Mouse (Mus musculus): ENCODE data around the gene Irf3.

Gene Irf3

DNA sequence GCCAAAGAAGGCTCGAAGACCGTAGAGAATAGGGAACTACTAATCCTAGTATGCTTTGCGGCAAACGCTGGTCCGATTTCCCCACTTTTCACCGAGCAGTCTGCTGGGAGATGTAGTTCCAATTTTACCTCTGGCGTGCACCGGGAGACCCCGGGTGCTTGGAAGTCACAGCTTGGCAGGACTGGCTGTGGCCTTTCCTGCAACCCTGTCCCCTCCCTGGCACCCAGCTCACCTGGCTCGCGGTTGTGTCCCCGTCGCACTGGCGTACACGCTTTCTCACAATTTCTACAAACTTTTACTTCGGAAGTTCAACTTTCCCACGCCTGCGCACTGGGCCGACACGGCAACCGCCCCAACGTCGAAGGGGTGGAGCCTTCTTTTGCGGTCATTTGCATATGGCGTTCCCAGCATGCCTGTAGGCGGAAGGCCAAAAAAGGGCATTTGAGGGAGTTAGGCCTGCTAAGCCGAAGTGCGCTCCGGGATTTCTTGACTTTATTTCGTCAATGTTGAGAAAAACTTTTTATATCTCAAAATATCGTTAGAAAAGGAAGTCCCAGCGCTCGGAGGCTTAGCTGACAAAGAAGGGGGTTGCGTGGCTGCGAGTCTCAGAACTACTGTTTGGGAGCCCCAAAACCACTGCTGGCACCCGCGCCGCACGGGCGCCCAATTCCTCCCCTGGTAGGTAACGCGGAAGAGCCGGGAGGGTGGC is at the start of gene Irf3:
TSS of gene Irf3 (plus strand) at position 418 of the 709 bp plus-strand sequence.
- peak; percentile 96 for DNase-seq

DNA sequence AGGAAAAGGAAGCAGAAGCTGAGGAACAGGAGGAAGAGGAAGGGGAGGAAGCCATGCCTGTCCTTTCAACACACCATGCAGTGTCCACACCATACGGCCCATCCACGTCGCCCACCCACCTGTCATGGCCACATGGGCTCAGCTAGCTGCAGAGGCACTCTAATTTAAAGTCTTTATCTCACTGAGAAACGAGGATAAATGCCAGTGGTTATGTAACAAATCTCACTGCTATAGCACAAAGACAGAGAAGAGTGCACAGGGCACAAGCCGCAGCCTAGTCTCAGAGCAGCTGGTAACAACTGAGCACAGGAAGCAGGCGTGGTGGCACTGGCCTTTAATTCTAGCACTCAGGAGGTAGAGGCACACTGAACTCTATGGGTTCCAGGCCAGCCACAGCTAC is 47.5 kb upstream of the Irf3 start:
- DNase-seq = no peak

DNA sequence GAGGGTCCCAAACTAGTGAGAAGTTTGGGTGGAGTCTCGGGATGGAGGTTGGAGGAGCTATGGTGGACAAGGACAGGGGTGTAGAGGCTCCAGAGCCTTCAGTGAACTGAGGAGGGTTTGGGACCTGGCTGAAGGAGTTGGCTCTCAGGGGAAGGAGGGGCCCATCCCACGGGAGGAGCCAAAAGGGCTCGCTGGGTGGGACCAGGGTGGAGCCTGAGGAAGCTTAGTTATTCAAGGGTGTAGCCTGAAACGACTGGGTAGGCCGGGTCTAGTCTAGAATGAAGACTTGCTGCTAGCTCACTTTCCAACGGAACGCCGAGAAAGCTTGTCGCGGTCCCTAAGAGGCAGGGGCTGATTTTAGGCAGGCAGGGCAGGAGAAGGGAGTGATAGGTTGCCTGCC is 45.5 kb upstream of the Irf3 start:
- no peak for DNase-seq

DNA sequence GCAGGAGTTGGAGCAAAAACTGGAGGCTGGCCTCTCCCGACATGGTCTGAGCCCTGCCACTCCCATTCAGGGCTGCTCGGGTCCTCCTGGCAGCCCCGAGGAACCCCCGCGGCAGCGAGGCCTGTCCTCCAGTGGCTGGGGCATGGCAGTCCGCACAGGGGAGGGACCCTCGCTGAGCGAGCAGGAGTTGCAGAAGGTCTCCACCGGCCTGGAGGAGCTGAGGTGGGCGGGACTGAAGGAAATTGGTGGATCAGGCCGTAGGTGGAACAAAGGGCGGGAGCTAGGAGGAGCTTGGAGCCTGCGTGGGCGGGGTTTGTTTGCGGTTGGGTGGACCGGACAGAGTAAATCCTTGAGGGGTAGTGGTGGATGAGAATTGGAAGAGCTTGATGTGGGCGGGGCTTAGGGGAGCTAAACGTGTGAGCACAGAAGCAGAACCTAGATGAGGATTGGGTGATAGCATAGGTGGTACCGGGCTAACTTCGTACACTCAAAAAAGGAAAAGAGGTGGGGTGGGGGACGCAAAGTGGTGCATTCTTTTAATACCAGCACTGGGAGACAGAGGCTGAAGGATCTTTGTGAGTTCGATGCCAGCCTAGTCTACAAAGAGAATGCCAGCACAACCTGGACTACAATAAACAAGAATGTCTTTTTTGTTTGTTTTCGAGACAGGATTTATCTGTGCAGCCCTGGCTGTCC is 44.7 kb upstream of the Irf3 start:
- DNase-seq = peak; percentile 93

DNA sequence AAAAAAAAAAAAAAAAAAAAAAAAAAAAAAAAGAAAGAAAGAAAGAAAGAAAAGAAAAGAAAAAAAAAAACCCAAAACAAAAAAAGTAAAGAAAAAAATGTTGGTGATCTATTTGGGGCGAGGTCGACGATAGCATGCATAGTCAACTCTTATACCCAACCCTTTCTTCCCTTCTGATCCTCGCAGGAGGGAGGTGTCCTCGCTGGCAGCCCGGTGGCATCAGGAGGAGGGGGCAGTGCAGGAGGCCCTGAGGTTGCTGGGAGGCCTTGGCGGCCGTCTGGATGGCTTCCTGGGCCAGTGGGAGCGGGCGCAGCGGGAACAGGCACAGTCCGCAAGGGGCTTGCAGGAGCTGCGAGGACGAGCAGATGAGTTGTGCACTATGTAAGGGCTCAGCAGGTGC is 43.9 kb upstream of the Irf3 start:
- DNase-seq = no peak

DNA sequence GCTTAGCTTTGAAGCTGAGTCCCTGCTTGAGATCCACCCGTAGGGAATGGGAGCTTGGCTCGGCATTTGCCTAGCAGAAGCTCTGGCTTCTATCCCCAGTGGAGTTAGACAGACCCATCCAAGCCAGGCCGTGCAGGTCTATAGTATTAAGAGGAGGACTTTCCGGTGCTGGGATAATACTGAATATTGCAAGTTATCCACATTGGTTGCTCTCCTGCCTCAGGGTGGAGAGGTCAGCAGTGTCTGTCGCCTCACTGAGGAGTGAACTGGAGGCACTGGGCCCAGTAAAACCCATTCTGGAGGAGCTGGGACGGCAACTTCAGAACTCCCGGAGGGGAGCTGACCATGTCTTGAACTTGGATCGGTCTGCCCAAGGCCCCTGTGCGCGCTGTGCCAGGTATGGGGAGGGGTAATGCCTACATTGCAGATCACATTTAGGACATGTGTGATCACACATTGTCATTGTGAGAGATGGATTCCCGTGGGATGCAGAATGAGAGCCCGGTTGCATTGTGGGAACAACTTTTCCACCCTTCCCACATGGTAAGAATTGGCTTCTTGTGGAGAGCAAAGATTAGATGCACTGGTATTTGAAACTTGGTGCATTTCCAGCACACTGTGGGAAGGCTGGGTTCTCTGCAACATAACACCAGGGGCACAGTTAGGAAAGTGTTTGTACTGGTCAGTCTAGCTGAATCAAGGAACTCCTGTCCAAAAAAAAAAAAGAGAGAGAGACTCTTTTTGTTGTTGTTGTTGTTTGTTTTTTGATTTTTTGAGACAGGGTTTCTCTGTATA is 43.2 kb upstream of the Irf3 start:
- DNase-seq = no peak

DNA sequence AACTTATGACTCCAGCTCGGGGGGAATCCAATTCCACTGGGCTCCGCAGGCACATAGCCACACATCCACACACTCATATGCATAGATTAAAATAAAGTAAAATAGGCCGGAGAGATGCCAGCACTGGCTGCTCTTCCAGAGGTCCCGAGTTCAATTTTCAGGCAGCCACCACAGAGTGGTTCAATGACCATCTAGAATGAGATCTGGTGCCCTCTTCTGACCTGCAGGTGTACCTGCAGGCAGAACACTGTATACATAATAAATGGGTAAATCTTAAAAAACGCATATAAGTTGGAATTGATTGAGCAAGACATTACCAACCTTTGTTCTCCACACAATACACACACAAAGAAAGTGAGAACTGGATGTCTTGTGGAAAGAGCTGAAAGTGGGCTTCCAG is 41.8 kb upstream of the Irf3 start:
- DNase-seq = no peak

DNA sequence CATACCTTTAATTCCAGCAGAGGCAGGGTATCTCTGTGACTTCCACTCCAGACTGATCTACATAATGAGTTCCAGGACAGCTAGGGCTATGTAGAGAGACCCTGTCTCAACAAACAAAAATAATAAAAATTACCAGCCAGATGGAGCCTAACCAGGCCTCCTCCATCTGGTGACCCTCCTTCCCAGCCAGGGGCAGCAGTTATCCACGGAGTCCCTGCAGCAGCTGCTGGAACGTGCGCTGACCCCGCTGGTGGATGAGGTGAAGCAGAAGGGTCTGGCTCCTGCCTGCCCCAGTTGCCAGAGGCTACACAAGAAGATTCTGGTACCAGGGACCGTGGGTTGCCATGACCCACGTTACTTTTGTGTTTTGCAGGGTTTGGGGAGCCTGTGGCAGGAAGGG is 41.2 kb upstream of the Irf3 start:
- no peak for DNase-seq

DNA sequence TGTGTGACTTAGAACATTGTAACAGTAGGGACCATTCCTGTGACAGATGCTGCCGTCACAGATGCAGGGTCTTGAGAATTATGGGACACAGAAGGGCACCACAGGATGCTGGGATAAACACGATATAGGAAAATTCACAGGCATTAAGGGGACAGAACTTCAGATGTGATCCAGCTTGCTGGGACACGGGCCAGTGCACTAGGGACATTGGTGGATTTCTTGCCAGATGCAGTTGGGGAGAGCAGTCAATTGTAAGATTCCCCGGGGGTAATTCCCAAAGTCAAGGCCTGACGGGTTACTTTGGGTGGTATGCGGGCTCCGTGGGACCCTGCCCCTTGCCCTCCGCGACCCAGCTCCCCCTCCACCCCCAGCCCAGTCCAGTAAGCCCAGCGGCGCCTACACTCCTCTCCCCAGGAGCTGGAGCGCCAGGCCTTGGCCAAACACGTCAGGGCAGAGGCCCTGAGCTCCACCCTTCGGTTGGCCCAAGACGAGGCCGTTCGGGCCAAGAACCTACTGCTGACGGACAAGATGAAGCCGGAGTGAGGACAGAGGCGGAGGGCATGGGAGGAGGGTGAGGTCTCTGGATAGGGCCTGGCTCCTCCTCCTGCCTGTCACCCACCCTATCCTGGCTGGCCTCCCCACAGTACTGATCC is 40.1 kb upstream of the Irf3 start:
- no peak for DNase-seq

DNA sequence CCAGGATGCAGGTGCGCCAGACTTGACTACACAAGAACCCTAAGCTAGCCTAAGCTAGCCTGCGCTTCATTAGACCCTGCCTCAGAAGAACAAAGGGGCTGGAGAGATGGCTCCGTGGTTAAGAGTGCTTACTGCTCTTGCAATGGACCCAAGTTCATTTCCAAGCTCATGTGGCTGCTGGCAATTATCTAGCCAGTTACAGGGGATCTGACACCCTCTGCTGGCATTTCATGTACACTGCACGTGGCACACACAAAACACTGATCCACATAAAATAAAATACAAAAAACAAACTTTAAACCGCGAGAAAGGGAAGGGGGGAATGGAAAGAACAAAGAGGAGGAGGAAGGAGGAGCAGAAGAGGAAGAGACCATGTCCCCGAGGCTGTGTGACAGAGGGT is 39.2 kb upstream of the Irf3 start:
- DNase-seq = no peak

DNA sequence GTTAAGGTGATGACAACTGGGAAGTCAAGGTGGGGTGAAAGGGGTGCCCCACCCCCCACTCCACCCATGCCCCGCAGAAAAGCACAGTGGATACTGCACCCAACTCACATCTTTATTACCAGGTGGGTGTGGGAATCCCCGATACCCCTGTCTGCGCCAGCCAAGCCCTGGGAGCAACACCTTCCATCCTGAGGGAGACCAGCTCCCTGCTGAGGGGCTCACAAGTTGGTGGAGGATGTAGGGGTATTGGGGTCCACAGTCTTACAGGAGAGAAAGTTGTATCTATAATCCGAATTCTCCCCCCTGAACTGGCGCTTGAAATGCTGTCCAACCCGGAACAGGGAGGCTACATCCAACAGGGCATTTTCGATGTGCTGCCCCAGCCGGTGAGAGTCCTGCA is 38.2 kb upstream of the Irf3 start:
- DNase-seq = no peak

DNA sequence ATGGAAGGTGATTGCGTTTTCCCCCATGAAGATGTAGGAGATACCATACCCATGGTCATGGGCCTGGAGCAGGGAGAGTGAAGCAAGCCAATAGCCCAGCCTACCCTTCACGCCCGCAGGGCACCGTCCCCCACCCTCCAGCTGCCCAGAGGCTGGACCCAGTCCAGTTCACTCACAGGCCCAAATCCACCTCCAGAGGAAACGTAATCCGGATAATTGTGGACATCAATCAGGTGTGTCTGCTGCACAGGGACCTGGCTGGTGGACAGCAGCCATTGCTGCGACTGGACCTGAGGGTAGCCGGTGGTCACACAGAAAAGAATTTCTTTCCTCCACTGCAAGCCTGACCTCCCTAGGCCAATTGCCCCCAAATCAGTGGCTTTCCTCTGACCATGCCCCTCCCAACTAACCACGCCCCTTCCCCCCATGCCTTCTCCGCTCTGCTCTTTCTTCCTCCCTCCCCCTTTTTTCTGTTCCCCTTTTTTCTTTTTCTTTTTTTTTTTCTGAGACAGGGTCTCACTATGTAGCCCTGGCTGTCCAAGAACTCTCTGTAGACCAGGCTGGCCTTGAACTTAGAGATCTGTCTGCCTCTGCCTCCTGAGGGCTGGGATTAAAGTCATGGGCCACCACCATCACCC is 37.5 kb upstream of the Irf3 start:
- no peak for DNase-seq

DNA sequence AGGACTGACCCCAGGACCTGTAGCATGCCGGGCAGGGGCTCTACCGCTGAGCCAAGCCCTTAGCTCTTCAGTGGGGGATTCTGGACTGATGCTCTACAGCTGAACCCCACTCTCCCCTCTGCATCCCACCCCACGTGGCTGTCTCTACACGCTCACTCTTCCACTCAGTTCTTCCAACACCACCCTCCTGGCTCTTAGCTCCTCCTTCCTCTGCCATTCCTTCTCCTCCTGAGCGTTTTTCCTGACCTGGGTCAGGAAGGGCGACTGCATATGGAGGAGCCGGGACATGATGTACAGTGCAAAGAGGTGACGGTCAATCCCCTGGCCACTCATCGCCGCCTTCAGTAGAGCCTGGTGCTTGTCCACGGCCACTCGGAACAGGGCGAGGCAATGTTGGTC is 36.9 kb upstream of the Irf3 start:
- DNase-seq = no peak

DNA sequence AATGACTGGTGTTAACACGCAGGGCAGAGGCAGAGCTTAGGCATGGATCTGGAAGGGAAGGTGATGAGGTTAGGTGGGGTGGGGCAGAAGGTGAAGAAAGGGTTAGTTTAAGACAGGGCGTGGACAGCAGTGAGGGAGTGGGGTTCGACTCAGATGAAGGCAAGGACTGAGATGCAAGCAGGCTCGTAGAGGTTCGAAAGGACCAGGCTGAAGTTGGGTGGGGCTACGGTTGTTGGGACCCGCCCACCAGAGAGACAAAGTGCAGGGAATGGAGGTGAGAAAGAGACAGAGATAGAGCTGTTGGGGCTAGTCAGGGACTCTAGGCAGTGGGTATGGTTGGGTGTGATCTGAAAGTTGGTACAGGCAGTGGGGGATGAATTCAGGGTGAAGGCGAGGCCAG is 35.1 kb upstream of the Irf3 start:
- DNase-seq = no peak

DNA sequence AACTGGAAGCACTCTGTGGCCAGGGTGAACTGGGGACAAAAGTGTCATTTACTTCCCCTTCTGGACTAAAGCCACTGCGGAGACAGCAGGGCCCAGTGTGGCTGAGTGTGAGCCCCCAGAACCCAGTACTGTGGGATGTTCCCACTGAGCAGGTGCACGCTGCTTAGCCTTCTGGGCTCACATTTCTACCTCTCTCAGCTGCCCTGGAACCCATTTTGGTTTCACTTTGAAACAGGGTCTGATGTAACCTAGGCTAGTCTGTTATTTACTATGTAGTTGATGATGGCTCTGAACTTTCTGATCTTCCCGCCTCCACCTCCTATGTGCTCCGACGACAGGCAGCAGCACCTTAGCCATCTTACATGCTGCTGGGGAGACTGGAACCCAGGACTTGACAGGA is 34.6 kb upstream of the Irf3 start:
- DNase-seq = no peak

DNA sequence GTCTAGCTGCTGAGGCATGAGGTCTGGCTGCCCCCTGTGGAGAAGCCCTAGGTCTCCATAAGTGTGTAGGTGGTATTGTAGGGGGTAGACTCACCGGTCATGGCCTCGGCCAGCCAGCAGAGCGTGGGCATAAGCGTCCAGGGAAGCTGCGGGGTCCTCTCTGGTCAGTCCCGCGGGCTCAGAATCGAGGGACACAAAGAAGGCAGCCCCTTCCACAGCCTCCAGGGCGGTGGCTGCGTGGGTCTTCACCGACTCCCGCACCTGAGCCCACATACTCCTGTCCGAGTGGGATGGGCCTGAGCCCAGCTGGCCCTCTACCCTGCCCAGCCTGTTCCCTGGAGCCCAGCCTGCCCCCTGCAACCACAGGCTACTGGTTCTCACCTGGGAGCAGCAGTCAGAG is 32.5 kb upstream of the Irf3 start:
- DNase-seq = no peak

DNA sequence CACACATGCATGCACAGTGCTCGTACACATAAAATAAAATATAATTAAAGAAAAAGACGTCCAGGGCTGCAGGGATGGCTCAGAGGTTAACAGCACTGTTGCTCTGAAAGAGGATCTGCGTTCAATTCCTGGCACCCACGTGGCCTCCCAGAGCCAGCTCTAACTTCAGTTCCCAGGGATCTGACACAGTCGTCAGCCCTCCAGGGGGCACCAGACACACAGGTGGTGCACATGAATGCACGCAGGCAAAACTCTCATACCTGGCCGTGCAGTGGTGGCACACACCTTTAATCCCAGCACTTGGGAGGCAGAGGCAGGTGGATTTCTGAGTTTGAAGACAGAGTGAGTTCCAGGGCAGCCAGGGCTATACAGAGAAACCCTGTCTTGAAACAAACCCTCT is 31.5 kb upstream of the Irf3 start:
- DNase-seq = no peak

DNA sequence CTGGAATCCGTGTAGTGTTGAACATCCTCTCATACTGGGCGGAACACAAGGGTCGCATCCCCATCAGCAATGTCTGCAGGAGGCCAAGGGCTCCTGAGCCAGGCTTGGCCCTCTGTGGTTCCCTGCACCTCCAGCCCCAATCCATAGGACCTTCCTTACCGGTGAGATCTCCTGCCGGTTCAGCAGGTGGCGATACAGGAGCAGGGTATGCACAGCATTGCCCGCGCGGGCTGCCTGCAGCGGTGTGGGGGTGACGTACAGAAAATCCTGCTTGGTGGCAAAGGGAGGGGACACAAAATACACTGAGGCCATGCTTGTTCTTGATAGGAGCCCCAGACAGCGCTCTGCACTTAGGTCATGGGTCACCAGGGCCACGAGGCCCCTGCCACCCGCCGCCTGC is 30.8 kb upstream of the Irf3 start:
- no peak for DNase-seq

DNA sequence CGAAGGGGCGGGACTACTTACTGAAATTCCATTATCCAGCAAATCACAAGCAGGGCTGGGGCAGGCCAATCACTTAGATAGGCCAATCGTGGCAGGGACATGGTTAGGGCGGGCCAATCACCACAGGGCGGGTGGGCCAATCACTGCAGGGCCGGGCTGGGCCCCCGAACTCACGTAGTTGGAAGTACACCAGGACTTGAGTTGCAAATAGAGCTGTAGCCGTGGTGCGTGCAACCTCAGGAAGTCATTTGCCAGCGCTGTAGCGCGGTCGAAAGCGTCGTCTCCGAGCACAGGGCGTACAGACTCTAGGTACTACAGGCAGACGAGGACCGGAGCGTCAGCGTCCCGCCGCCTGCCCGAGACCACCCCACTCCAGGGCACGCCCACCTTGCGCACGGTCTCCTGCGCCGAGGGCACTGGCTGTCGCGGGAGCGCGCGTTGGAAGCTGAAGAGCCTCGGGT is 27.2 kb upstream of the Irf3 start:
- peak; percentile 92 for DNase-seq

DNA sequence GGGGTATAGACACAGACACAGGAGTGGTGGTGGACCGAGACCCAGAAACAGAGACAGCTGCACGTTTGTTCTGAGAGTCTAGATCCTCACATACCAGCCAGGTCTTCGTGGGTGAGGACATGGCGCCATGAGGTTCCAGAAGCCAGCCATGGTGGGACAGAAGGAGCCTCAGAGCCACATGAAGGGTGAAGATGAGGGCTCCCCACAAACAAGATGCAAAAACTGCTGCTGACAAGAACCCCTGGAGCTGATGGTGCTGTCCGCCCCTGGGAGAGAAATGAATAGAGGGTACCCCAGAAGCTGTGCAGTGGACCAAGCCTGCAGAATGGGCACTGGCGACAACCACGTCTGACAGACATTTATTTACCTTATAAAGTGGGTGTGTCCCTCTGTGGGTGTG is 26.3 kb upstream of the Irf3 start:
- no peak for DNase-seq

DNA sequence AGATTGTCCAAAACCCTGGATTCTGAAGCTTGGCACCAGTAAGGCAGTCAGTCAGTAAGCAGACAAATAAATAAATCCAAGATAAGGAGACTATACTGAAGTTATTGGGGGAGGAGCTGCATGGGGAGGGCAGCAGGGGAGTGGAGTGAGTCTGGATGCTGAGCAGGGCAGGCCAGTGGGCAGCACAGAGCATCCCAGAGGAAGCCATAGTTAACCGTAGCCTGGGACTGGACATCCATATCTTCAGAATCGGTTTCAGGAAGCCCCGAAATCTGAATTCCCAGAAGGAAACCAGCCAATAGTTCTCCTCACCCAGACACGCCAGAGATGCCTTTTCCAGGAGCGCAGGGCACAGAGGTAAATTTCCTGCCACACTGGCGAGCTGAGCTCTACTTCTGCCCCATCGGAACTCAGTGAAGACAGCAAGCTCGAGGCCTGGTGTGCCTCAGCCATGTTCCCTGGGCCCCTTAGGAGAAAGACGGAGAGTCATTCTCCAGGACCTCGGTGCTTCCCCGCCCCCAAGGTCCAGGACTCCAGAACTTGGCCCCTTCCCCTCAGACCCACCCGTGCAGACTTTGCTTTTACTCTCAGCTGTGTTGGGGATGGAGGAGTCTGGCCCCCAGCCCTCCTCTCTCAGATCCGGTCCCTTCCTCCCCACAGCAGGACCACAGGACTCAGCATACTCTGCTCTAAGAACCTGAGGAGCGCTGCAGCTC is 23.9 kb upstream of the Irf3 start:
- DNase-seq = no peak

DNA sequence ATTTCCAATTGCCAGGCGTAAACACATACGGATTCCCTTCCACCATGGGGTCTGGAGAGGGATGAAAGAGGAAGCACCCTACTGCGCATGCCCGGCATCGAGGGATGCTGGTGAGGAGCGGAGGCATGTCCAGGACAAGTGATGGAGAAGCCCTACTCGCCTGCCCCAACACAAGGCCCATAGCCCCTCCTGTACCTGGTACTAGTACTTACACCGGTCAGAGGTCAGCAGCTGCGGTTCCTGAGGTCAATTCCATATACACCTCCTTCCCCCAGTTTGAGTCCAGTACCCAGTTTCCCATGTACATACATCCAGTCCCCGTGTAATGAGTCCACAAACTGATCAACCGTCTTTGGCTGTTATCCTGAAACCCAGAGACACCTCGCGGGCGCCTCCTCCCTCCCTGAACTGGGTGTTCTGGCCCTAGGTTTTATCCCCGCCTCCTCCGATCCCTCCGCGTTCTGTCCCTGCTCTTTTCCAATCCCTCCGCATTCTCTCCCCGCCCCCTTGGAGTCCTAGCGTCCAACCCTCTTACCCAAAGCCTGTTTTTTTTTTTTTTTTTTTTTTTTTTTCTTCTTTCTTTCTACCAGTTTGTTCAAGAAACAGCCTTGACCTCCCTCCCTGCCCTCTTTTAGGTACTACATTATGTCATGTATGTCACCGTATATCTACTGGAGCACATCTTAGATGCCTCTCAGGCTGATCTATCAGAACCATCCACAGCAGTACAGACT is 22.9 kb upstream of the Irf3 start, which contains the start of gene Cpt1c:
TSS of gene Cpt1c (minus strand) at position 469 of the 734 bp plus-strand sequence.
- DNase-seq = peak; percentile 88

Measured in layer of hippocampus, adult 9-11 months (tissue).